Mouse (Mus musculus) heart, postnatal 0 days (tissue): ENCODE measurements at regions not wholly inside any gene's neighbourhood (a gene's known extent, or its start where the extent isn't known, plus 50 kb on each side); places are given as distances from the start of the nearest gene placed in this dataset.

Experiments used
- CTCF ChIP-seq: IDR thresholded peaks from 2 replicates; pipeline ENCODE4 v1.5.1; 2016; ENCODE audit warnings: antibody characterized with exemption, control low read depth, low read depth
- EP300 ChIP-seq: IDR thresholded peaks from 2 replicates; pipeline ENCODE4 v1.6.1; 2016; ENCODE audit warnings: antibody characterized with exemption, low read depth

GRCm38 (mm10) chr13:101100621-101101020, 267.4 kb upstream of the Slc30a5 start:
- TF ChIP-seq CTCF: no peak
- no peak for TF ChIP-seq EP300
